ENCODE assay signal across 20 mouse cellular contexts in genomic region chr8:117810676-117811075, GRCm38 (mm10).
"Had no signal": no experiment of that assay in that cellular context is flagged by ENCODE, and none has a peak within 500 bp of the region (broad histone marks: within the 10 kb centered on the region; RNA-seq: fewer than 3 reads in every experiment).

No protein-coding gene starts in this region.

- H3K36me3 ChIP-seq: intestine, embryonic 15.5 days; kidney, embryonic 15.5 days; limb, embryonic 13.5 days; midbrain, embryonic 13.5 days; neural tube, embryonic 13.5 days had no signal

- DNase-seq: kidney, adult 11 months; kidney, adult 8-10 months; kidney, postnatal 10 days; layer of hippocampus, postnatal 36 days; left cerebral cortex, postnatal 4 days; lung, adult 2 months; lung, postnatal 14 days; lung, postnatal 4 days; retina, postnatal 1 day; right cerebral cortex, postnatal 25 days; spleen, adult 18-20 months; thymus, postnatal 25 days had no signal

- H3K4me1 ChIP-seq: intestine, embryonic 15.5 days; kidney, embryonic 15.5 days; limb, embryonic 13.5 days; midbrain, embryonic 13.5 days; neural tube, embryonic 13.5 days had no signal

- ATAC-seq: intestine, embryonic 15.5 days; midbrain, embryonic 13.5 days; midbrain, embryonic 16.5 days had no signal

- H3K27ac ChIP-seq: intestine, embryonic 15.5 days; kidney, embryonic 15.5 days; left cerebral cortex, adult 2 months; limb, embryonic 13.5 days; midbrain, embryonic 13.5 days; neural tube, embryonic 13.5 days had no signal

- H3K4me3 ChIP-seq: intestine, embryonic 15.5 days; kidney, embryonic 15.5 days; left cerebral cortex, adult 2 months; limb, embryonic 13.5 days; midbrain, embryonic 13.5 days; myocyte; neural tube, embryonic 13.5 days had no signal

- H3K27me3 ChIP-seq: intestine, embryonic 15.5 days; kidney, embryonic 15.5 days; limb, embryonic 13.5 days; midbrain, embryonic 13.5 days; neural tube, embryonic 13.5 days had no signal

- H3K4me2 ChIP-seq: intestine, embryonic 15.5 days; kidney, embryonic 15.5 days; limb, embryonic 13.5 days; midbrain, embryonic 13.5 days; neural tube, embryonic 13.5 days had no signal

- H3K9ac ChIP-seq: intestine, embryonic 15.5 days; kidney, embryonic 15.5 days; limb, embryonic 13.5 days; midbrain, embryonic 13.5 days; neural tube, embryonic 13.5 days had no signal

- H3K9me3 ChIP-seq: intestine, embryonic 15.5 days; kidney, embryonic 15.5 days; limb, embryonic 13.5 days; midbrain, embryonic 13.5 days; neural tube, embryonic 13.5 days had no signal
